Mouse (Mus musculus) liver, postnatal 0 days (tissue): Measurements from ENCODE around the gene Olfm3.

Experiments used
- CTCF ChIP-seq: sonication (generic); IDR thresholded peaks from 2 replicates; pipeline ENCODE4 v1.5.1; 2016; ENCODE audit warnings: antibody characterized with exemption, low read depth
- EP300 ChIP-seq: IDR thresholded peaks from 2 replicates; pipeline ENCODE4 v1.6.1; 2016; ENCODE audit warnings: antibody characterized with exemption, low read depth, mild to moderate bottlenecking

- TF ChIP-seq CTCF (no peak), EP300 (no peak)
These were observed 3.7 kb downstream of the Olfm3 start for GRCm38 (mm10) chr3:114907537-114907936.
